Mouse (Mus musculus) Patski (cell line): Measurements from ENCODE around the gene Tfip11. TPM values are rescaled to one million over a fixed set of nuclear protein-coding genes. Genes with fewer than 3 reads are reported as not detected.

Source experiments
- ATAC-seq: fragments of 100-300 bp; one replicate; pipeline ENCODE4 v1.8.0; 2021
- CTCF ChIA-PET: fragments of 350-600 bp; sonication (Branson Sonifier 250); formaldehyde crosslinking; loops from one replicate; lab custom pipeline; 2022; ENCODE audit warnings: inconsistent platforms; lab: Charles Lee
- POLR2A ChIA-PET: fragments of 350-600 bp; sonication (Branson Sonifier 250); formaldehyde crosslinking; loops from one replicate; lab custom pipeline; 2022; ENCODE audit warnings: antibody characterized with exemption, inconsistent platforms; lab: Charles Lee
- DNase-seq: peaks from one replicate; pipeline ENCODE4 v3.0.0-alpha.2; 2011; ENCODE audit warnings: low read depth, low spot score
- H3K27me3 ChIP-seq: fragments of 371-371 bp; one replicate; pipeline ENCODE4 v1.5.1; 2021
- CTCF ChIP-seq: fragments of 100-300 bp; IDR thresholded peaks from one replicate; pipeline ENCODE4 v1.5.1; 2021
- in situ Hi-C: fragments of 300-500 bp; cut with MboI; formaldehyde crosslinking; loops from 3 replicates; pipeline ENCODE4 v1.11.1; 2018; ENCODE audit warnings: low pct_unique_long_range_greater_than_20kb, mixed read lengths
- polyA plus RNA-seq: library from polyadenylated mRNA; unstranded; gene quantifications from one replicate; pipeline ENCODE4 v1.2.3, GENCODE M21; 2021

The Tfip11 gene
- polyA plus RNA-seq, 1 experiment from 2014 or later: 43.2 TPM

- no peak for TF ChIP-seq CTCF
- no peak for DNase-seq
- no peaks in the 10 kb centered on the region for H3K27me3 ChIP-seq
- ATAC-seq: no peak
- CTCF ChIA-PET: interaction anchor here (1.3 kb wide), 1 partner anchor 31 kb away, joined by 3 read pairs; no protein-coding TSS in a partner anchor
- POLR2A ChIA-PET: interaction anchor here (1.1 kb wide), 1 partner anchor 42 kb away, joined by 3 read pairs; no protein-coding TSS in a partner anchor
- in situ Hi-C loops: loop anchor here (5.0 to 25.0 kb wide), 2 partner anchors 40 to 1605 kb away; no protein-coding TSS in a partner anchor
Measured at GRCm38 (mm10) chr5:112282123-112282779, 43.9 kb upstream of the Tfip11 start.

DNA sequence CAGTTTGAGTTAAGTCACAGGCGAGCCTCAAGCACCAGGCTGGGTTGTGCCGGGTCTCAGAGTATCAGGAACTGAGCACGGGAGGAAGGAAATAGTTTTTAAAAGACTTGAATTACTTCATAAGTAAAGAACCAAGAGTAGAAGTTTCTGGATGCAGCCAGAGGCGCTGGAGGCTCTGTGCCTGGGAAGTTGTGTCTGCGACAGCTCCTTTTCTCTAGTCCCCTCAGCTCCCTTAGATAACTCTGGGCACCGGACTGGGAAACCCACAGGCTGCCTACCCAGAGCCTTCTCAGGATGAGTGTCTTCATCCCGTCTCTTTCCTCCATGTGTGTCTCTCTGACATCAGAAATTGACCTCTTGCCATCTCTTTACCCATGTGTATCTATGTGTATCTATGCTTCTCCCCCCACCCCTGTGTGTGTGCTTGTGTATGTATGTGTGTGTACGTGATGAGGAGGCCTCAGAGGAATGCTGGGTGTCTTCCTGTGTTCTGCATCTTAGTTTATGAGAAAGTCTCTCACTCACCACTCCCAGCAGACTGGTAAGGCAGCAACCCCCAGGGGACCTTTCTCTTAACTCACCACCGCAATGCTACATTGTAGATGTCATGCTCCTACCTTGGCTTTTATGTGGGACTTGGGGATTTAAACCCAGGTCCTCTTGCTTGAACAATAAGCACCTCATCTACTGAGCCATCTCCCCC lies 43.2 kb upstream of the Tfip11 start:
- in situ Hi-C loops: loop anchor here (5.0 to 25.0 kb wide), 2 partner anchors 39 to 1604 kb away; no protein-coding TSS in a partner anchor
- CTCF ChIA-PET: no interaction called here
- no peaks in the 10 kb centered on the region for H3K27me3 ChIP-seq
- ATAC-seq (no peak), DNase-seq (no peak)
- POLR2A ChIA-PET: no interaction called here
- no peak for TF ChIP-seq CTCF

DNA sequence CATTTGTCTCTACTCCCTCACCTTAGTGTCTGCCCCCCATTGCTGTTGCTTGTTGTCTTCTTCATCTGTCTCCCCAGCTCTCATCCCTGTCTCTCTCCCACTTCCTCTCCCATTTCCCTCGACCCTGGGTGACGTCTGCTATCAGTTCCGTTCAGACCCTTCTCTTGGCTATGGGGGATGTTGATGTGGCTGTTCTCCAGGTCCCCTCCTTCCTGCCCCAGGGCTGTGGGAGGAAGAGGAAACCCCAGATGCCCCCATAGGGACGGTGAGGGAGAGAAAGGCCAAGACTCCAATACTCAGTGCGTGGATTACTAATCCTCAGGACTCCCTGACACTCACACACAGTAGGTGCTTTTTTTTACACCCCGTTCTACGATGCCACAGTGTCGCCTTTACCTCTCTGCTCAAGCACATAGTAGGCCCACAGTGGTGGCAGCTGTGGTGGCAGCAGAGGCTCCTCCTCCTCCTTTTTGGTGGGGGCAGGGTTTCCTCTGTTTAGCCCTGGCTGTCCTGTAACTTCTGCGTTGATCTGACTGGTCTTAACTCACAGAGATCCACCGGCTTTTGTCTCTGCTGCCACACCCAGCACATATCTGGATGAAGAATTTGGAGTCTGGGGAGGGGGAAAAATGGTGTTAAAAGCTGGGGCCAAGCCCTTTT lies 42.5 kb upstream of the Tfip11 start:
- TF ChIP-seq CTCF: no peak
- POLR2A ChIA-PET: interaction anchor here (1.2 kb wide), 1 partner anchor 11 kb away, joined by 3 read pairs; no protein-coding TSS in a partner anchor
- DNase-seq (no peak), ATAC-seq (no peak)
- no peaks in the 10 kb centered on the region for H3K27me3 ChIP-seq
- CTCF ChIA-PET: no interaction called here
- in situ Hi-C loops: loop anchor here (5.0 to 25.0 kb wide), 2 partner anchors 39 to 1604 kb away; no protein-coding TSS in a partner anchor

DNA sequence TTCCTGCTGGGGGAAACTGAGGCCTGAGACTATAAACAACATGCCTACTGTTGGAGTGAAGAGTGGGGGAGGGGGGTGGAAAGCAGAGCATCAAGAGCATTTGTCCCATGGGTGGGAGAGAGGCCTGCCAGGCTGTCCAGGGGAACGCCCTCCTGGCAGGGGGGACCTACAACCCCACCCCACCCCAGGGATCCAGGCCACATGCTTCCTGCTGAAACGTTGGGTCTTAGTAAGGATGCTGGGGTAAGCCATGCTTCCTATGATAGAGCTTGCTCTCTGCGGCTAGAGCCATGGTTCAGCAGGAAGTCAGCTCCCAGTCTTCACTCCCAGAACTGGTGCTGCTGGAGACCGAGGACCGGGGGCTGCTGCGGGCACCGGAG lies 42.0 kb upstream of the Tfip11 start:
- no peak for TF ChIP-seq CTCF
- DNase-seq: no peak
- in situ Hi-C loops: loop anchor here (5.0 to 25.0 kb wide), 2 partner anchors 38 to 1603 kb away; no protein-coding TSS in a partner anchor
- ATAC-seq: no peak
- ChIA-PET POLR2A (interaction anchor here (1.2 kb wide), 1 partner anchor 11 kb away, joined by 3 read pairs; no protein-coding TSS in a partner anchor), CTCF (no interaction called here)
- no peaks in the 10 kb centered on the region for H3K27me3 ChIP-seq

DNA sequence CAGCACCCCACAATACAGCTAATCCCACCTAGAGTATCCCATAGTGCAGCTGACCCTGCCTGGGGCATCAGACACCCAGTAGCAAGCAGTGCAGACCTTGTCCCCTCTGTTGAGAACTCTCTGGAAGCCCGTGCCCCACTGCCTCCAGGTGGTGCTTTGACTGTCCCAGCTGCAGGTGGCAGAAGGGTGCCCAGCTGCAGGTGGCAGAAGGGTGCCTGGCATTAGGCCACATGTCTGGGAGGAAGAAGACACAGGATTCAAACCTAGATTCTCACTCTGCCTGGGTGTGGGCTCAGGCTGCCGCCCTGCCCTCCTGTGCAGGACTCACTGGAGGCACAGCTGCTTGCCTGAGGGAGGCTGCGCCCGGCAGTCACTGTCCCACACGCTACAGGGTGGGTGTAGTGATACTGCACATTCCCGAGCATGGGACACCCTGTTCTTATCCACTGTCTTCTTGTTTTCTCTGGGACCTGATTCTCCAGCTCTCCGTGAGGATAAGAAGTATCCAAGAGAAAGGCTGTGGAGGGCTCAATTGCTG lies 40.5 kb upstream of the Tfip11 start:
- CTCF ChIA-PET: no interaction called here
- in situ Hi-C loops: loop anchor here (25.0 kb wide), 1 partner anchor 1602 kb away; no protein-coding TSS in a partner anchor
- no peak for TF ChIP-seq CTCF

DNA sequence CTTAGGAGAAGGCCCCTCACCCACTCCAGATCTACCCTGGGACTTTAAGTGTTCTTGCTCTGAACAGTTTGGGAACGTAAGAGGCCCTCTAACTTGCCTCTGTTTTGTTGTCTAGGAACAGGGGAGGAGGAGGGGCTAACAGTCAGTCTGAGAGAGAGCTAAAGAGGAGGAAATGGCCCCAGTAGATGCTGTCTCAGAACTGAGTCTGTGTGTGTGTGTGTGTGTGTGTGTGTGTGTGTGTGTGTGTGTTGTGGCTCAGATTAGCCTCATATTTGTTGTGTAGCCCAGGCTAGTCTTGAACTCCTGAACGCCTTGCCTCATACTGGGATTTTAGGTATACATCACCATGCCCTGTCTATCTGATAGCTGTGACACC lies 39.6 kb upstream of the Tfip11 start:
- H3K27me3 ChIP-seq: no peaks in the 10 kb centered on the region
- DNase-seq: no peak

More for the DNA sequence above, 40.5 kb upstream of the Tfip11 start:
- no peaks in the 10 kb centered on the region for H3K27me3 ChIP-seq
- DNase-seq: no peak
- POLR2A ChIA-PET: no interaction called here
- ATAC-seq: no peak

DNA sequence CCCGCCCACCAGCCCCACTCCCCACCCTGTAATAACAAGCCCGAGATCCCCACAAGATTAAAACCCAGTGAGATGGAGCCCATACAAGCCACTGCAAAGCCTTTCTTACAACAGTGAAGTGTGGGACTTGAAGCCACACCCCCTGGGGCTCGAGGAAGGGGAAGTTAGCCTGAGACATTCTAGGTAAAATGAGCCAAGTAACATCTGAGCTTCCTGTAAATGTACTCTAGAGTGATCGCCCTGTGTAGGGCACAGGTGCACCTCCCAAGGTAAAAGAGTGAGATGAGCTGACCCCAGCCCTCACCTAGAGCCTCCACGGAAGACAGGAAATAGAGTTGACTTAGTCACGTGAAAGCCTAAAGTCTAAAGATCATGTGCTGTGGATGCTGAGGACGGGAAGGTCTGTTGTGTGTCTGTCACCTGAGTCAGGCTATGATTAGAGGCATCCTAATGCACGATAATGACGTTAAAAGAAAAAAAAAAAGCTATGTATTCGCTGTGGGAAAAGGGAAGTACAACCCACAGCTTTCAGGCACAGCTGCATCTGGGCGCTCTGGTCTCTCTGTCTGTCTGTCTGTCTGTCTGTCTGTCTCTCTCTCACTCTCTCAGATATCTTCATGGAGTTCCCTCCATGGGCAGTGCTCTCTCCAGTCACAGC lies 39.0 kb upstream of the Tfip11 start:
- CTCF ChIA-PET: interaction anchor here (1.1 kb wide), 1 partner anchor 8 kb away, joined by 3 read pairs; no protein-coding TSS in a partner anchor
- POLR2A ChIA-PET: no interaction called here
- no peak for TF ChIP-seq CTCF
- in situ Hi-C loops: loop anchor here (25.0 kb wide), 1 partner anchor 1600 kb away; no protein-coding TSS in a partner anchor
- DNase-seq: no peak
- H3K27me3 ChIP-seq: no peaks in the 10 kb centered on the region
- ATAC-seq: no peak

More for the DNA sequence above, 39.6 kb upstream of the Tfip11 start:
- ChIA-PET CTCF (no interaction called here), POLR2A (no interaction called here)
- in situ Hi-C loops: loop anchor here (25.0 kb wide), 1 partner anchor 1601 kb away; no protein-coding TSS in a partner anchor
- no peak for ATAC-seq
- TF ChIP-seq CTCF: no peak

- H3K27me3 ChIP-seq: no peaks in the 10 kb centered on the region
- CTCF ChIA-PET: interaction anchor here (1.1 kb wide), 1 partner anchor 8 kb away, joined by 3 read pairs; no protein-coding TSS in a partner anchor
- no peak for DNase-seq
- POLR2A ChIA-PET: no interaction called here
- no peak for ATAC-seq
- no peak for TF ChIP-seq CTCF
- in situ Hi-C loops: loop anchor here (25.0 kb wide), 1 partner anchor 1600 kb away; no protein-coding TSS in a partner anchor
Measured at GRCm38 (mm10) chr5:112287652-112288051, 38.5 kb upstream of the Tfip11 start.
